Mouse (Mus musculus) left cerebral cortex, postnatal 25 days (tissue): ENCODE data around the gene Gm10334. TPM values are rescaled to one million over a fixed set of nuclear protein-coding genes. Genes with fewer than 3 reads are reported as not detected.
"Not testable (repeated sequence)": the region's sequence is repeated elsewhere in the genome, so short reads cannot be mapped to it uniquely, and the experiment has no call there.

Source experiments
- DNase-seq, 2 experiments: peaks; one replicate each; pipeline ENCODE4 v3.0.0; 2022; ENCODE audit warnings: low spot score in 2 of 2, mixed read lengths in 1 of 2
- intact Hi-C: fragments of 180-260 bp; cut with DNase I; formaldehyde crosslinking; loops from one replicate; pipeline ENCODE4 v1.15.1; 2025
- total RNA-seq, 2 experiments: library from RNA; stranded (reverse); gene quantifications; 2 replicates each; pipeline ENCODE4 v1.2.3; 2021

Gm10334 gene
- under 1 TPM in 1 of 2 experiments, not detected in 1; 0.71 TPM for total RNA-seq

GRCm38 (mm10) chr6:41446045-41446444 lies at the start of gene Gm10334:
Gene Gm10334, minus strand, starts transcription at chr6:41446145.
- intact Hi-C loops: not testable (repeated sequence)

GRCm38 (mm10) chr6:41458632-41459031 lies 12.7 kb upstream of the Gm10334 start, which contains the start of gene Prss1:
Gene Prss1, plus strand, starts transcription at chr6:41458932.
- intact Hi-C loops: loop anchor here (5.0 kb wide), 1 partner anchor 66 kb away; the partner anchor contains the start of gene Gm5771
- DNase-seq: not testable (repeated sequence)

More at GRCm38 (mm10) chr6:41446045-41446444, at the start of gene Gm10334:
- not testable (repeated sequence) for DNase-seq

- intact Hi-C loops, DNase-seq: not testable (repeated sequence)
Measured at GRCm38 (mm10) chr6:41442261-41442660, 3.7 kb downstream of the Gm10334 start.

Other genes starting within 250 kb of the Gm10334 start
- not detected for gene Try4, start 143.9 kb downstream of the Gm10334 start, total RNA-seq
- not detected for gene Try5, start 129.3 kb downstream of the Gm10334 start, total RNA-seq
- gene Try10, start 92.0 kb downstream of the Gm10334 start, total RNA-seq: not detected
- gene Prss3, start 68.5 kb downstream of the Gm10334 start, total RNA-seq: under 1 TPM in 1 of 2 experiments, not detected in 1; 0.41 TPM
- gene Gm5771, start 53.8 kb downstream of the Gm10334 start, total RNA-seq: not detected
- not detected for gene Prss1, start 12.8 kb upstream of the Gm10334 start, total RNA-seq
- not detected for gene Prss2, start 75.6 kb upstream of the Gm10334 start, total RNA-seq
- 100 to 1,000 TPM; 116 to 117 TPM for gene Ephb6, start 159.3 kb upstream of the Gm10334 start, total RNA-seq
- 1 to 10 TPM; 1.5 to 2.7 TPM for gene Trpv6, start 190.3 kb upstream of the Gm10334 start, total RNA-seq
- gene Trpv5, start 234.6 kb upstream of the Gm10334 start, total RNA-seq: not detected
- gene Llcfc1, start 238.3 kb upstream of the Gm10334 start, total RNA-seq: not detected